Mouse (Mus musculus) olfactory bulb, adult 2 months (tissue): ENCODE measurements around the gene Ube2d1.

Source experiments
- CTCF ChIP-seq: fragments of 200-500 bp; IDR thresholded peaks from 2 replicates; pipeline ENCODE4 v1.5.1; 2012; ENCODE audit warnings: low read depth, mild to moderate bottlenecking, low read length, moderate library complexity; ENCODE audit not compliant: insufficient read depth
- POLR2A ChIP-seq: fragments of 200-500 bp; IDR thresholded peaks from 2 replicates; pipeline ENCODE4 v1.6.1; 2012; ENCODE audit warnings: mild to moderate bottlenecking, low read depth, low read length, moderate library complexity; ENCODE audit not compliant: insufficient read depth

DNA sequence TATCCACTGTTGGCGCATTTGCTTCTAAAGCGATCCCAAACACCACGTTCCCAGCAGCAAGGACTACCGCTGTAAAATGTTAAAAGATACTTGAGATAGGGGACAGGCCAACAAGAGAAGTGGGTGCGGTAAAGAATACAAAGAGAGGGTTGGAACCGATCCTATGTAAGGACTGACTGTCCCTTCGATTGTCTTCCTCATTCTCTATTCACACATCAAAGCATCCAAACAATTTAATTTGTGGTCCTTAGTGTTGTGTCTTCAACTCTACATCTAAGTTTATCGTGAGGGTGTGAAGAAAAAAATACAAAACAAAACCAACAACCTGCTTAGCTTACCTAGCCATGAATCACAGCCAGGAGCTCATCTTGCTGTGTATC is 941 bp downstream of the Ube2d1 start:
- TF ChIP-seq POLR2A (no peak), CTCF (no peak)
